Mouse (Mus musculus) urinary bladder, postnatal 36 days (tissue): ENCODE data around the gene Ola1.
A peak's percentile ranks its signal among the peaks of the same experiment; 100 is the strongest.

Experiments
- DNase-seq, 2 experiments: peaks; one replicate each; pipeline ENCODE4 v3.0.0; 2022; ENCODE audit warnings: low spot score in 2 of 2, mixed read lengths in 1 of 2

Ola1 gene

GRCm38 (mm10) chr2:73066307-73067167 lies 152.2 kb downstream of the Ola1 start:
- no peak for DNase-seq

- no peak for DNase-seq
Measured at GRCm38 (mm10) chr2:73063911-73064619, 154.7 kb downstream of the Ola1 start.

DNA sequence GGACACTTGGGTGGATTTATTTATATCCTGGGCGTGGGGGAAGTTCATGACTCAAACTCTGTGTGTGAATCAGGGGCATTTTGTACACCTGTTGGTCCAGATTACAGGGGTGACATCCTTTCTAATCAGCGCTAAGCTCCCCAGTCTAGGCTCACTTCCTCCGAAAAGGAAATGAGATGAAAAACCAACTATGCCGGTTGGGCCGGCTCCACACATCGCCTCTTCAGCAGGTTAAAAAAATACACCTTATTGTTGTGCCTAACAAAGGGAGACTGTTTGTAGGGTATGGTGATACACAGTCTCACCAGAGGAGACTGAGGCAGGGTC lies 158.5 kb downstream of the Ola1 start:
- DNase-seq = no peak

DNA sequence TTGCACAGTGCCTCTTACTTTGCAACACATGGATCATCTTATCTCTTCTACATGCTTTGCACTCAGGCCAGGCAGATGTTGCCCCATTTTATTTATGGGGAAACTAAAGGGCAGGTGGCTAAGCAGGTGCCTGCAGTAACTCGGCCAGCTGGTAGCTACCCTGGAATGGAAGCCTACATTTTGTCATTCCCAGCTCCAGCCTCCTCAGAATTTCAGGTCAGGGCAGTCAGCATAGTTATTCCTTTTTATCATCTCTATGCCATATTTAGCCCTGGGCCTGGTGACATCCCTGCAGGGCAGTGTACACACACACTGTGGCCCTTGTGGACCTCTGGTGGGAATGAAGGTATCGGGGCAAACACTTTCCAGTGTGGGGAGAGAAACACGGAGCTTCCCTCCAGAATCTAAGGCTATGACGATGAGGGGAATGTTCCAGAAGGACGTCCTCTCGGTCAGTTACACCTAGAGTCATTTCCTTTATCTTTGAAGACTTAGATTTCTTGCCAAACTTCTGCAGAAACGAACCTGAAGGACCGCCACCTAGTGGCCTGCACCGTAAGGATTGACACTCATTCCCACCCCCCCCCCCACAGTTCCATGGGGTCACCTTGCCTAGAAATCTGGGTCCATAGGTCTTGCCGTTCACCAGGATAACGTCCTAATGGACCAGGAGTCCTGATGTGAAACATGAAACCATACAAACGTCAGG lies 159.0 kb downstream of the Ola1 start:
- no peak for DNase-seq

DNA sequence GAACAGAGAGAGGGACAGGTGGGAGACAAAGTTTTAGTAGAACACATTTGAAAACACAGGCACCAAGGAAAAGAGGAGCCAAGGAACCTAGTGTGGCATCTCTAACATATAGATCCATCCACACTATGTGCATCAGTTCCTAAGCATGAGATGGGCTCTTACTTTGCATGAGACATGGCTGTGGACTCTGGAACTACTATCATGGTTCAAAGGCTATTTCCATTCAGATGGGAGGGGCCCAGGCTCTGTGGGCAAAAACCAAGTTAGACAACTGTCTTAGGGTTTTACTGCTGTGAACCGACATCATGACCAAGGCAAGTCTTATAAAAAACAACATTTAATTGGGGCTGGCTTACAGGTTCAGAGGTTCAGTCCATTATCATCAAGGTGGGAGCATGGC lies 160.4 kb downstream of the Ola1 start:
- DNase-seq = no peak

GRCm38 (mm10) chr2:73057589-73057988 lies 161.1 kb downstream of the Ola1 start:
- DNase-seq = no peak

DNA sequence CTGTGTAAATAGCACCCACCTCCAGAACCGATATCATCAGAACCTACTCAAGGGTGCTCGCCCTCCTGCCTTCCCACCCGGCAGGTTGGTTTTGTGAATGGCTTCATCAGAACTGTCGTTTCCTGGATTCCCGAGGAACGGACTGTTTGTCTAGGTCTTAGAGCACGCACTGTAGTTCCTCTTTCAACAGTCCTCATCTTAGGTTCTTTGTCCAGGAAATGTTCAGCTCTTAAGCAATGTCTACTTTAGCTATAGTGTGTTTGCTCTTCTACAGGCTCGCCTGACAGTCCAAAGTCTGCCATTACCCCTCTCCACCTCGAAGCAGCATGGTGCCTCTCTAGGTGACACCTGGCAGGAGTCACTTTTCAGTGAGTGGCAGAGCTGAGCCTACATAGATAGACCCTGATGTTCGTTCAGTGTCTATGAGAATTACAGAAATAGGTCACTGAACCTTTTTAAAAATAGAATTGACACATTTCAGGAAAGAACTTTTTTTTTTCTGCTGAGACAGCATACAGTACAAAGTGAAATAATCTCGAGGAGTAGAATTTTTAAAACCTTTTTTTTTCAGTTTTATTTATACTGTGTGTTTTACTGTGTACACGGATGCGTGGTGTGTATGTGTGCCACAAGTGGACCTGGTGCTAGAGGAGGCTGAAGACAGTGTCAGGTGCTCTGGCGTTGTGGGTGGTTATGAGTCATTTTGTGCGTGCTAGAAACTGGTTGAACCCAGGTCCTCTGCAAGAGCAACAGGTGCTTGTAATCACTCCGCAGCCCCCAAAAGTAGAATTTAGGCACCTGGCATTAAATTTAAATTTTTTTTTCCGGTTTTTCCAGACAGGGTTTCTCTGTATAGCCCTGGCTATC lies 162.4 kb downstream of the Ola1 start:
- no peak for DNase-seq

DNA sequence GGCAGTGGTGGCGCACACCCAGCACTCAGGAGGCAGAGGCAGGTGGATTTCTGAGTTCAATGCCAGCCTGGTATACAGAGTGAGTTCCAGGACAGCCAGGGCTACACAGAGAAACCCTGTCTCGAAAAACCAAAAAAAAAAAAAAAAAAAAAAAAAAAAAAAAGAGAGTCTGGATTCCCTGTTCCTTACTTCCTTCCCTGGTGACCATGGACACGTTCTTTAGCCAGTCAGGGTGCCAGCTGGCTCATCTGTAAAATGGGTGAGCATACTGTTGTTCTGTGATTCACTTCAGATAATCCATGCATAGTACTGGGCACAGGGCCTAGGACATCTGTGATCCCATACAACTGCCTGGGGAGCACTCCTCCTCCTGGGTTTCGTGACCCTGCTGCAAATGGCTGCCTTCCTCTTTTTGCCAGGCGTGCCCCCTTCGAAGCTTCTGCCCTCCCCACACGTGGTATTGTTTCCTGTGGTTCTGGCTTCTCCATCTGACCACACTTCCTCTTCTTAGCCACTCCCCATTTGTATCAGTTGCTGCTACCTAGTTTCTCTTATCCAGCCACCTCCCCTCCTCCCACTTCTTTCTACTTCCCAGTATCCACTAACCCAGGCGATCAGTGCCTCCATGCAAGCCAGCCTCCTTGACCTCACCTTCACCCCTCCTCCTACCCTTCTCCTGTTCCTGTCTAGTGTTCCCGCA lies 164.8 kb downstream of the Ola1 start:
- DNase-seq = peak in 1 of 2 experiments; percentile 39

DNA sequence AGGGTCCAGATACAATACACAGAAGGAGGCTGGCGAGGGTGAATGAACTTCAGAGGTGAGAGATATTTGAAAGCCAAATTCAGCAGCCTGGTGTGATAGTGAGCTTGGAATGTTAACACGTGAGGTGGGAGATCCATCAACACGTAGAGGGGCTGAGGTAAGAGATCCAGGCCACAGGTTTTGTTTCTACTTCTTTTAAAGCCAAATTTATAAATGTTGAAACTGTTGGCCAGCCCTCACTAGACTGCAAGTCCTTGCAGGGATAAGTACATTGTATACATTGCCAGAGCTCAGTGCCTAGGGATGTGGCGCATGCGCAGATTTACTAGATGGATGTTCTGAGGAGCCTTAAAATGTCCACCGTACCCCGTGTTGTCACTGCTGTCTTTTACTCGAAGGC lies 168.3 kb downstream of the Ola1 start:
- no peak for DNase-seq

- no peak for DNase-seq
Measured at GRCm38 (mm10) chr2:73049977-73050376, 168.7 kb downstream of the Ola1 start.

- peak in 1 of 2 experiments; percentile 50 for DNase-seq
Measured at GRCm38 (mm10) chr2:73049001-73049684, 169.6 kb downstream of the Ola1 start.

GRCm38 (mm10) chr2:73047061-73047741 lies 171.5 kb downstream of the Ola1 start:
- DNase-seq = peak; percentile 38 to 80

GRCm38 (mm10) chr2:73046576-73046975 lies 172.1 kb downstream of the Ola1 start:
- DNase-seq = peak in 1 of 2 experiments; percentile 65

GRCm38 (mm10) chr2:73045505-73045904 lies 173.2 kb downstream of the Ola1 start:
- no peak for DNase-seq
